Mouse (Mus musculus) heart, adult 18-20 months (tissue): ENCODE measurements around the gene Cel. TPM values are rescaled to one million over a fixed set of nuclear protein-coding genes. Genes with fewer than 3 reads are reported as not detected.

ENCODE experiments used
- DNase-seq, 2 experiments: peaks; one replicate each; pipeline ENCODE4 v3.0.0; 2021 to 2022; ENCODE audit warnings: mixed read lengths in 1 of 2
- microRNA-seq, 2 experiments: library from miRNA; unstranded; fragments of <30 nt; microRNA quantifications; one replicate each; pipeline ENCODE4 v1.2.0; 2022
- total RNA-seq, 2 experiments: library from RNA; stranded (reverse); gene quantifications; 2 replicates each; pipeline ENCODE4 v1.2.3; 2021

Cel gene
- total RNA-seq, 2 experiments from 2014 or later, result not detected

DNA sequence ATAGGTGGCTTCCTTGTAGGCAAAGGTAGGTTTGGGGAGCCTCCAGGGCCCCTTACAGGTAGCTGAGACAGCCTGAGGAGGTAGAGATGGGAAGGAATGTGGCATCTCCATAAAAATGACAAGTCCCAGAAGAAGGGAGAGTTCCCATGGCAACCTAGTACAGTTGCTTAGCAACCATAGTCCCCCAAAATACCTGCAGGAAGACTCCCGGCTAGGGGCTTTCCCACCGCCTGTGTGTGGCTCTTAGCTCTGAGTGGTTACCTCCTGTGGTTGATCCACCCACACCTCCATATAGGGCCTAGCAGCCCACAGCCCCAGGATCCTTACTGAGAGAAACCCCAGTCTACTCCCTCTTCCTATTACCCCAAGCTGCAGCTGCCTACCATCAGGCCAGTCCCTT, 45.0 kb downstream of the Cel start:
- DNase-seq, result no peak

DNA sequence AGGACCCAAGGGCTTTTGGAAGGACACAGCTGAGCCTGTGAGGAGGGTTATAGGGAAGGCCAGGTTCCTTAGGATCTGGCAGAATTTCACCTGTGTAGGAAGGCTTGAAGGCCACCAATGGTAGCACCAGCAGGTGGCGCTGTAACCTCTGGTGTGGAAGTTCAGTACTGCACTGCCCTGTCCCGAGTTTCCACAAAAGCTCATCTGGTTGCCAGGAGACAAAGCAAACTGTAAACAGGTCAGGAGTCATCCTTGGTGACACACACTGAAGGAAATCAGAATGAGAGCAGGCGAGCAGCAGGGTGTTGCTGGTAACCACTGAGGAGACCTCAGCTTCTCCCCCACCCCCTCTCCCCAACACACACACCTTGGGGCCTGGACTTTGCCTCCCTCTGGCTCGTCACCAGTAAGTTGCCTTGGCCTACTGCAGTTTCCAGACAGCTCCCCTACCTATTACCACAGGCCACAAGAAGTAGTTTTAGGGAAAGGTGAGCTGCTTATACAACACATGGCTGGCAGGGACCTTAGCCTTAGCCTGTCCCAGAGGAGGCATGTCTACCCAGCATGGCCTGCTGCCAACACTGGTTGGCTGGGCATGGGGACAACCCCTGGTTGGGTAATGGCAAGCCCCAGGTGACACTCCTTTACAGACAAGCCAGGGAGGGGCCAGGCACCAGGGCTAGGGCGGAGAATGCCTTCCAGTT, 45.8 kb downstream of the Cel start:
- peak; percentile 83 to 90 for DNase-seq

DNA sequence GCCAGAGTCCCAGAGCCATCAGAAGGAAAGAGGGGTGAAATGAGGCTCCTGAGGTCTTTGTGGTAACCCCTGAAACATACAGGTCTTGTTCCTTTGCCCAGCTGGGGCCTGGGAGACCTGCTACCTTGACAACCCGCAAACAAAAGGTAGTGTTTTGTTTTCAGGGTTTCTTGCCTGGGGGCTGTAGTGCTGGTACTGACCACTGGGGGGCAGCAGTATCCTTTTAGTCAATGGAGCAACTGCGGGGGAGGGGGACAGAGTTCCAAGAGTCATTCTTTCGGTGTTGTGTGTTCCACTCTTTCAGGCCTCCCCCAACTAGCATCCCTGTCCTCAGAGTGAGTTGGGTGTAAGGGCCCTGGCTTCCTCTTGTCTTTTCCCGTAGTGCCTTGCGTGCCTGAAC, 48.7 kb downstream of the Cel start:
- peak; percentile 71 to 93 for DNase-seq

DNA sequence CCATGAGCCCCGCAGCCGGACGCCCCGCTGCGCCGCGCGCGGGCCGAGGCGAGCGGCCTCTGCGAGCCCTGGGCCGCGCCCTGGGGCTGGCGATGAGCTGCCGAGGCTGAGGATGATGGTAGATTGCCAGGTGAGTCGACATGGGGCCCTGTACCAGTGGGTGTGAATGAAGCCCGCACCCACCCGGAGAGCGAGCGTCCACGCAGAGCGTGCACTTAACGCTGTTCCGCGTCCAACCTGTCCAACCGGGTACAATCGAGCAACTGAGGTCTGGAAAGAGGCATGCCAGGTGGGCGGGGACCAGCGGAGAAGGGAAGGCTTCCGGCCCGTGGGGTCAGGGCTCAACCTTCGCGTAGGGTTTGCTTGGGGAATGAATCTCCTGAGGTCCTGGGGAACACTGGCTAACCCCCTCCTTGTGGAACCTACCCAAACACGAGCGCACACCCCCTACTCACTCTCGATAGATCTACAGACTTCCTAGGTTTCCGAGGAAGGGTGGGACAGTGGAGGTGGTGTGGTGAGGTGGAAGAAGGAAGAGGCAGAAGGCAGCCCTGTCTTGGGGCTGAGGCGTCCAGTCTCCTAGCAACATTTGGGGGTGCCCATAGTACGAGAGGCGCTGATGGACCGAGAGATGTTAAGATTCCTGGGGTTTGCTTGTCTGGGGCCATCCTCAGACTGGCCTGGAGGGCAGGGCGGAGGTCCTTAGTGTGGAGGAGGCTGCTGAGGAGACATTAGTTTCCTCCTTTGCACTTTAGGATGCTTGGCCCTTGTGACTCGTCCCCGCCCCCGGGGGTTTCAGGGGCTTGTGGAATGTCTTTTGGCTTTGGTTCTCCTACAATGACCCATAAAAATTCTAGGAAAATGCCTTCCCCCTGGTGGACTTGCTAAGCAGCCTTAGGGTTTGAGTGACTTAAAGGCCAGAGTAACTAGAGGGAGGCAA, 49.5 kb downstream of the Cel start:
- DNase-seq, result peak in 1 of 2 experiments; percentile 47

DNA sequence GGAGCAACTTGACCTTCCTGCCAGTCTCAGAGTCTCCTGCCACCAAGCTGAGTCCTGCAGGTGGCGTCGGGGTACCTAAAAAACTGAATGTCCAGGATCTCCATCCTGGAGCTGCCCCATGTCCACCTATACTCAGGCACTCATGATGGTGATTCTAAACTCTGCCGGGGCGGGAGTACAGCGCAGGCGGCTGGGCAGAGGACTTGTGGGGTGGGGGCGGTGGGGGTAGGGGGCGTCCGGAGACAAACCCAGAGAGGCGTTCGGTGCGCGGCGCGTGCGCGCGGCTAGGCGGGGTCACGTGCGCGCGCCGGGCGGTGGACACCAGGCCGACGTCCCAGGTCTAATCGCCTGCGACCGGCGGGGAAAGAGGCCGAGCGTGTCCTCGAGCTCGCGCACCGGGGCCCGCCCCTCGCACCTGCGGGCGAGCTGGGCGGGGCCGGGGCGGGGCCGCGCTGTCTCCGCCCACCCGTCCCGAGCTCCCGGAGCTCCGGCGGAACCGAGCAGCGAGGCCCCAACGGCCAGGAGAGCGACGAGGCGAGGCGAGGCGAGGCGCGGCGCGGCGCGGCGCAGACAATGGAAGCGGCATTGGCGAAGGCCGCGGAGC, 50.3 kb downstream of the Cel start, which contains the start of gene Ralgds:
Ralgds (plus strand) TSS at position 328 of the 604 bp plus-strand sequence.
- peak in 1 of 2 experiments; percentile 50 for DNase-seq

DNA sequence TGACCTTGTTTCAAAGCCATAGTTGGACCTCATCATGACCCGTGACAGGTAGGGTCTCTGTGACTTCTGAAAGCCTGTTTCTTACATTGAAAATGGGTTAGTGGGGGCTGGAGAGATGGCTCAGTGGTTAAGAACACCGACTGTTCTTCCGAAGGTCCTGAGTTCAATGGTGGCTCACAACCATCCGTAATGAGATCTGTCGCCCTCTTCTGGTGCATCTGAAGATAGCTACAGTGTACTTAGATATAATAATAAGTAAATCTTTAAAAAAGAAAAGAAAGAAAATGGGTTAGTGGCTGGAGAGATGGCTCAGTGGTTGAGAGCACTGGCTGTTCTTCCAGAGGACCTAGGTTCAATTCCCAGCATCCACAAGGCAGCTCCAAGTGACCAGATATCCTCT, 51.6 kb downstream of the Cel start:
- peak in 1 of 2 experiments; percentile 2 for DNase-seq

DNA sequence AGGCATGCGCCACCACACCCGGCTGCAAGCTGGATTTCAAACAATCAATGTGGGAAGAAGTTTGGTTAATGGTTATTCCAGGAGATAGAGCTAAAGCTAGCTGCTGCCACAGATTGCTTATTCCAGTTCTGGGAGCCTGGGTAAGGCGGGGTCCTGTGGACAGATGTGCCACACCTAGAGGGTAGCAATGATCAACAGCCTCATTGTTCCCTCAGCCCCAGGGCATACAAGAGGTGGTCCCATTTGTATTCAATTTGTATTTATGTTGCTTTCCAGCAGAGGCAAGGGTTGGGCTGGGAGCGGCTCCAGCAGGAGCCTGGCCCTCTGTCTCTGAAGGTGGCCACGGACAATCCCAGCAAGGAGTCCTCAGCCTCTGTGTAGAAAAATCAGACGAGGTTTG, 56.9 kb downstream of the Cel start:
- DNase-seq, result no peak

DNA sequence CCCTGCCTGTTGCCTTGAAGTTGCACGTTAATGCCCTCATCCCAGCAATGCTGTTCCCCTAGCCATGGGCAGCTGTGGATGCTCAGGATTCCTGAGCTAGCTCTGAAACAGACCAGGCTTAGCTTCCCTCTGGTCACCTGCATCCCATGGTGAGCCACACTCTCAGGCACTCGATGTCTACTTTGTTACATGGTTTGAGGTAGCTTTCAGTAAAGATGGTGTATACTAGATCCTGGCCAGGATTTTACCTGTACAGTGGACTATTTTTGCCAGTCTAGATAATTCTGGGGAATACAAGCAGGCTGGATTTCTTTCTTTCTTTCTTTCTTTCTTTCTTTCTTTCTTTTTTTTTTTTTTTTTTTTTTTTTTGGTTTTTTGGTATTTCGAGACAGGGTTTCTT, 57.4 kb downstream of the Cel start, which contains the start of gene Gm10134:
Gm10134 (plus strand) TSS at position 301 of the 400 bp plus-strand sequence.
- no peak for DNase-seq

Small RNA genes lying within 50 kb of the gene (microRNA-seq; reads per million reads assigned to microRNA genes)
- gene Gm22824, result 0 reads per million in 2 experiments

Other genes with a start within 250 kb of the Cel start
- 1 to 10 TPM; 4.4 to 4.8 TPM for gene Ppp1r26, start 116.6 kb downstream of the Cel start, total RNA-seq
- under 1 TPM in 1 of 2 experiments, not detected in 1; 0.82 TPM for gene 1700007K13Rik, start 97.1 kb downstream of the Cel start, total RNA-seq
- 10 to 100 TPM; 42.6 to 43.7 TPM for gene Mrps2, start 95.3 kb downstream of the Cel start, total RNA-seq
- 1 to 10 TPM; 2.4 to 2.7 TPM for gene Gbgt1, start 66.5 kb downstream of the Cel start, total RNA-seq
- gene Gm10134, start 57.3 kb downstream of the Cel start, total RNA-seq, result 1 to 10 TPM; 1.1 to 1.2 TPM
- gene Ralgds, start 50.3 kb downstream of the Cel start, total RNA-seq, result 10 to 100 TPM in 1 of 2 experiments, 1 to 10 TPM in 1; 8.7 to 11.5 TPM
- gene Gtf3c5, start 20.3 kb upstream of the Cel start, total RNA-seq, result 10 to 100 TPM in 1 of 2 experiments, 1 to 10 TPM in 1; 9.3 to 10.2 TPM
- gene Gfi1b, start 58.6 kb upstream of the Cel start, total RNA-seq, result not detected
- 10 to 100 TPM; 26.6 to 28.4 TPM for gene Tsc1, start 77.8 kb upstream of the Cel start, total RNA-seq
- not detected for gene Spaca9, start 136.3 kb upstream of the Cel start, total RNA-seq
- gene Ak8, start 136.8 kb upstream of the Cel start, total RNA-seq, result not detected